Mouse (Mus musculus) intestine, postnatal 0 days (tissue): ENCODE data around the gene 2310011J03Rik. TPM values are rescaled to one million over a fixed set of nuclear protein-coding genes. Genes with fewer than 3 reads are reported as not detected.
A peak's percentile ranks its signal among the peaks of the same experiment; 100 is the strongest.

ENCODE experiments used
- ATAC-seq: fragments of 200-750 bp; cut with Nextera tagmentation; 2 replicates; pipeline ENCODE4 v1.8.0; 2017; ENCODE audit warnings: mild to moderate bottlenecking, moderate TSS enrichment, moderate library complexity
- H3K27ac ChIP-seq: fragments of 300-500 bp; sonication (generic); 2 replicates; pipeline ENCODE4 v1.5.1; 2014; ENCODE audit warnings: mild to moderate bottlenecking, low read depth, low read length, moderate library complexity
- H3K27me3 ChIP-seq: fragments of 300-500 bp; sonication (generic); replicated peaks from 2 replicates; pipeline ENCODE4 v1.6.1; 2014; ENCODE audit warnings: low read length, mixed read lengths; ENCODE audit not compliant: control insufficient read depth, insufficient read depth
- H3K36me3 ChIP-seq: fragments of 300-500 bp; sonication (generic); 2 replicates; pipeline ENCODE4 v1.6.1; 2014; ENCODE audit warnings: mild to moderate bottlenecking, moderate library complexity; ENCODE audit not compliant: control insufficient read depth, insufficient read depth
- H3K4me1 ChIP-seq: fragments of 300-500 bp; sonication (generic); replicated peaks from 2 replicates; pipeline ENCODE4 v1.6.1; 2014; ENCODE audit warnings: antibody characterized with exemption, low read length, mixed read lengths; ENCODE audit not compliant: control insufficient read depth, insufficient read depth
- H3K4me2 ChIP-seq: fragments of 300-500 bp; sonication (generic); replicated peaks from 2 replicates; pipeline ENCODE4 v1.6.1; 2014; ENCODE audit warnings: low read depth, mild to moderate bottlenecking, moderate library complexity
- H3K4me3 ChIP-seq: fragments of 300-500 bp; sonication (generic); 2 replicates; pipeline ENCODE4 v1.5.1; 2014; ENCODE audit warnings: low read depth, low read length
- H3K9ac ChIP-seq: fragments of 300-500 bp; sonication (generic); 2 replicates; pipeline ENCODE4 v1.6.1; 2014; ENCODE audit warnings: mild to moderate bottlenecking, low read depth, low read length
- H3K9me3 ChIP-seq: fragments of 300-500 bp; sonication (generic); 2 replicates; pipeline ENCODE4 v1.6.1; 2016; ENCODE audit warnings: mixed run types; ENCODE audit not compliant: control insufficient read depth
- CTCF ChIP-seq: sonication (generic); IDR thresholded peaks from 2 replicates; pipeline ENCODE4 v1.5.1; 2016; ENCODE audit warnings: low read depth, mild to moderate bottlenecking, control low read depth, antibody characterized with exemption, moderate library complexity
- WGBS: fragments of 180-500 bp; shearing (Covaris S2); extraction: QIAGEN DNeasy Blood & Tissue Kit; methylation state at CpG from one replicate; pipeline ENCODE4 v1.1.7; 2014; 5-methylcytosine and 5-hydroxymethylcytosine counted together
- polyA plus RNA-seq: library from polyadenylated mRNA; unstranded; fragments of >200 nt; fragmentation: Nextera tagmentation; extraction: Ambion mirVana; gene quantifications from 2 replicates; pipeline ENCODE4 v1.2.1, GENCODE M21; 2015

2310011J03Rik gene
- polyA plus RNA-seq, 1 experiment from 2014 or later: 87.6 TPM

DNA sequence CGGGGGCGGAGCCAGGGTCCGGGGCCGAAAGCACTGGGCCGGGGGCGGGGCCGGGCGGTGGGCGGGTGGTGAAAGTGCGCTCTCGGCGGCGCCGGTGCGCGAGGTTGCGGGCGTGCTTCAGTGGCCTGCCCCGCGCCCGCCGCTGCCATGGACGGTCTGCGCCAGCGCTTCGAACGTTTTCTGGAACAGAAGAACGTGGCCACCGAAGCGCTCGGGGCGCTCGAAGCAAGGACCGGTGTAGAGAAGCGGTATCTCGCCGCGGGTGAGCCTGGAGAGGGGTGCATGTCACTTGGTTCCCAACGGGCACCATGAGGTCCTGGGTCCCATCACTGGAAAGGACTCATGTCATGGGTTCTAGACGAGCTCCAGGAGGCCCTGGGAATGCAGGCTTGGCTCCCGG is 9.7 kb upstream of the 2310011J03Rik start:
- ATAC-seq: no peak
- no peaks in the 10 kb centered on the region for H3K9me3 ChIP-seq
- H3K4me2 ChIP-seq: peak overlapping the region; percentile 81
- peak overlapping the region; percentile 43 for H3K9ac ChIP-seq
- H3K36me3 ChIP-seq: peaks cover 12% of the 10 kb centered on the region
- H3K27me3 ChIP-seq: no peaks in the 10 kb centered on the region
- H3K4me1 ChIP-seq: no peaks in the 10 kb centered on the region; the same call in 1 of the 2 replicates
- peak overlapping the region; percentile 82 for H3K27ac ChIP-seq
- peak overlapping the region; percentile 49 for H3K4me3 ChIP-seq
- TF ChIP-seq CTCF: no peak
- 2% methylated on average over 35 of the region's 41 CpGs for WGBS

DNA sequence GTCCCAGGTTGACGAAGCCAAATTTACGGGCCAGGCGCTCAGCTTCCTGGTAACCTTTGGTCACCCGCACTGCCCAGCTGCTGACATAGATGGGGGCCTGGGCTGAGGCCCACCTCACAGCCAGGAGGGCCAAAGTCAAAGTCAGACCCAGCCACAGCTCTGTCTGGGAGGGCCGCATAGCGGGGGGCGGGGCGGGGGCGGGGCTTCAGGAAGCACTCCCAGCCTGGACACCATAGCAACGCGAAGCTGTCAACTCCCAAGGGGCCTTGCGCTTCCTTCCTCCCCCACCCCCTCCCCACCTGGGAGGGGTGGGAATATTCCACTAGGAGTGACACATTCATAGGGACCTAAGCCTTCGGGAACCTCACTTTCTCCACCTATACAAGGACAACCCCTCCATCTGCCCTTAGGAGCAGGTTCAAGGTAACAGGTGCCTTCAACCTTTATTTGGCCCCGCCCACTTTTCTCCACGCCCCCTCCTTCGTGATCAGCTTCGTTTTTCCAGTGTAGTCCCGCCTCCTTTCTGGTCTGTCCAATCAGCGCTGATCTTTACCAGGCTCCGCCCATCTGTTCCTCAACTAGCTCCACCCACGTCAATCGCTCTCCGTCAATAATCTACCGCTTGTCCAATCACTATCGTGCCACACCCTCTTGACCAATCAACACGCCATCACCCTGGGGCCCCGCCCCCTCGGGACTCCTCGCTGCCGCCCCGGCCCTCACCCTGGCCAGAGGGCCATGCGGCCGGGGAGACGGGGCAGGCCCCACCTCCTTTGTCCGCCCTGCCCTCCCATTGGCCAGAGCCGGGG is 9.1 kb upstream of the 2310011J03Rik start, which contains the start of the genes Pcsk4 and Reep6:
Pcsk4 (minus strand) TSS at position 226 of the 809 bp plus-strand sequence.
Reep6 (plus strand) TSS at position 681 of the 809 bp plus-strand sequence.
- no peaks in the 10 kb centered on the region for H3K9me3 ChIP-seq
- peak within 1 kb of the TSS; percentile 43 for H3K9ac ChIP-seq
- 2% methylated on average over 36 of the region's 36 CpGs for WGBS
- H3K4me2 ChIP-seq: peak within 1 kb of the TSS; percentile 81
- peak within 1 kb of the TSS; percentile 49 for H3K4me3 ChIP-seq
- peaks cover 6% of the 10 kb centered on the region for H3K36me3 ChIP-seq
- no peaks in the 10 kb centered on the region for H3K27me3 ChIP-seq
- peak; percentile 85 for ATAC-seq
- no peaks in the 10 kb centered on the region; the same call in 1 of the 2 replicates for H3K4me1 ChIP-seq
- no peak for TF ChIP-seq CTCF
- peak within 1 kb of the TSS; percentile 82 for H3K27ac ChIP-seq

DNA sequence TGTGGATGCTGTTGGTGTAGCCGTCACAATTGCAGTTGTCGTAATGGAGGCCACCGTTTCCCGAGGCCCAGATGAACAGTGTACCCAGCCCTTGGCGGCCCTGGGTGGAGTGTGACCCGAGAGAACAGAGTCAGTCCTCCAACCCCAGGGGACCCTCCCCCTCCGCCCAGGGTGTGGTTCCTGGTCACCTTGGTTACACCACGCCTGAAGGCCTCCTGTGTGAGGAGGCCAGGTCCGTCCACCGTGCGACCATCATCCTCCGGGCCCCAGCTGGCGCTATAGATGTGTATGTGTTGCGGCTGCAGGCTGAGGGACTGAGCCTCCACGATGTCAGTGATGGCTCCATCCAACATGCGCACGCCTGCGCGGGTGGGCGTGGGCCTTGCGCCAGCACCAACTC is 4.7 kb upstream of the 2310011J03Rik start:
- H3K4me3 ChIP-seq: no peak overlapping the region
- no peaks in the 10 kb centered on the region for H3K27me3 ChIP-seq
- no peak for ATAC-seq
- WGBS: 58% methylated on average over 21 of the region's 21 CpGs
- H3K9ac ChIP-seq: no peak overlapping the region
- peak overlapping the region; percentile 10; the same call in 1 of the 2 replicates for H3K4me2 ChIP-seq
- TF ChIP-seq CTCF: no peak
- 0 out of 2 replicates have a peak overlapping the region, but pooled peaks have one; percentile 66 for H3K27ac ChIP-seq
- no peaks in the 10 kb centered on the region for H3K9me3 ChIP-seq
- H3K36me3 ChIP-seq: no peaks in the 10 kb centered on the region
- H3K4me1 ChIP-seq: peaks cover 7% of the 10 kb centered on the region; the same call in 1 of the 2 replicates

DNA sequence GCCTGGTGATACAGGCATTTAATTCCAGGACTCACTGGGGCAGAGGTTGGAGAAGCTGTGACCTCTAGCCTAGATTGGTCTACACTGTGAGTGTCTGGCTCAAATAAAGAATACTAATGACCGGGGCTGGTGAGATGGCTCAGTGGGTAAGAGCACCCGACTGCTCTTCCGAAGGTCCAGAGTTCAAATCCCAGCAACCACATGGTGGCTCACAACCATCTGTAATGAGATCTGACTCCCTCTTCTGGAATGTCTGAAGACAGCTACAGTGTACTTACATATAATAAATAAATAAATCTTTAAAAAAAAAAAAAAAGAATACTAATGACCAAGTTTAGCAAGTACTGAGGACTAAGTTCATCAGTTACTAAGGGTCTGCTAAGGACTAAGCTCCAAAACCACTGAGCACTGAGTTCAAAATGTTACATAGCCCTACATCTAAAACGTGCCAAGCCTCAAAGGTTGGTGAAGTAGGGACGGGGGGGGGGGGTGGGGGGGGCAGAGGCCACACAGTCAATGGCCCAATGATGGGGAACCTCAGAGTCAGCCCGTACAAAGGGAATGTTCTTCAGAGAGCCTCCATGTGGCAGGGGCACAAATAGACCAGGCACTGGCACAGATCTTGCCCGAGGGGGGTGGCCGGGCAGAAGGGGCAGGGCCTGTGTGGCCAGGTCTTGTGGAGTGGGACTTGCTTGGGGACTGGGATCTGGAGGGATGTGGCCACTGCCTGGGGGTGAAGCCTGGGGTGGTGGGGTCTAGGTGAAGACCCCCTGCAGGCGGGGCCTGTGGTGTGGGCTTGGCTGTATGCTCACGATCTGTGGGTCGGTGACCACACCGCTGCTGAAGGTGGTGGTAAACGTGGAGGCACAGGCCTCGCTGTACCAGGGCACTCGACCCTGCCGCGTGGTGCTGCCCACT is 4.0 kb upstream of the 2310011J03Rik start:
- WGBS: 54% methylated on average over 17 of the region's 17 CpGs
- TF ChIP-seq CTCF: no peak
- Histone ChIP-seq H3K4me3 (peak overlapping the region; percentile 47), H3K36me3 (0 out of 2 replicates have a peak, but pooled peaks cover under 1% of the 10 kb centered on the region), H3K4me1 (peaks cover 9% of the 10 kb centered on the region), H3K27me3 (no peaks in the 10 kb centered on the region), H3K9me3 (no peaks in the 10 kb centered on the region), H3K9ac (no peak overlapping the region), H3K27ac (peak overlapping the region; percentile 73), H3K4me2 (peak overlapping the region; percentile 97)
- peak; percentile 8 for ATAC-seq

DNA sequence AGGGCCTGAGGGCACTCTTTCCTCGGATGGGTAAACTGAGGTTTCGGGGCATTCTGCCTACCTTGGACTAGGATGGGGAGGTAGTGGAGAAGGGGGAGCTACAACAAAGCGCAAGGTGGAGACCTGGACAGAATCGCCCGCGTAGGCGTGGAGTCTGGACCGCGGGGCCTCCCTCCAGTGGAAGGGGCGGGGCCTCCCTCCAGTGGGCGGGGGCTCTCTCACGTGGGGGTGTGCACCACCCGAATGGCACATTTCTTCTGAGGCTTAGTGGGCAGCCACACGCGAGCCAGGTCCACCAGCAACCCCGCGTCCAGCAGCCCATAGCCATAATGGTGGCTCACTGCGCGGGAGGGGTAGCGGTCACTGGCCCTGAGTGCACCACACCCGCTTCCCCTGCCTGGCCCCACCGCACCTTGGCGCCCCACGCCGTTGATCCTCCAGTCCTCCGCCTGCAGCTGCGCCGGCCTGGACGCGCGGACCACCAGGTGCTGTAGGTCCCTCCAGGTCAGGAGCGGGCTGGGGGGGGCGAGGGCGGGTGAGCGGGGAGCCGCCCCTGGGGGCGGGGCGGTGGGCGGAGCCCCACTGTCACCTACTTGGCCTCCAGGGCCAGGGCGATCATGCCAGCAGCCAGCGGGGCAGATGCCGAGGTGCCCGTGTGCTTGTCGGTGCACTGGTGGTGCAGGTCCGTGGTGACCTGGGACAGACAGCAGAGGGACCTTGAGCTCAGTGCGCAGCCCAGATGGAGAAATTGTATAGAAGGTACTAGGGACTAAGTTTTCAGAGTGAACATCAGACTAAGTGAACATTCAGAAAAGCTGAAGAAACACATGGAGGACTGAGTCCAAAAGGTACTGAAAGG is 3.2 kb upstream of the 2310011J03Rik start:
- Histone ChIP-seq H3K9ac (peak overlapping the region; percentile 28; the same call in 1 of the 2 replicates), H3K4me3 (peak overlapping the region; percentile 47), H3K4me1 (peaks cover 14% of the 10 kb centered on the region), H3K27ac (peak overlapping the region; percentile 73), H3K9me3 (no peaks in the 10 kb centered on the region), H3K27me3 (no peaks in the 10 kb centered on the region), H3K36me3 (peaks cover 10% of the 10 kb centered on the region), H3K4me2 (peak overlapping the region; percentile 97)
- peak; percentile 43 for ATAC-seq
- 1% methylated on average over 43 of the region's 46 CpGs for WGBS
- TF ChIP-seq CTCF: no peak
